Mouse (Mus musculus) heart, adult 11 months (tissue): ENCODE results near the gene Tmem165.
A peak's percentile ranks its signal among the peaks of the same experiment; 100 is the strongest.

Source experiments
- DNase-seq: peaks from one replicate; pipeline ENCODE4 v3.0.0; 2022

Gene Tmem165

DNA sequence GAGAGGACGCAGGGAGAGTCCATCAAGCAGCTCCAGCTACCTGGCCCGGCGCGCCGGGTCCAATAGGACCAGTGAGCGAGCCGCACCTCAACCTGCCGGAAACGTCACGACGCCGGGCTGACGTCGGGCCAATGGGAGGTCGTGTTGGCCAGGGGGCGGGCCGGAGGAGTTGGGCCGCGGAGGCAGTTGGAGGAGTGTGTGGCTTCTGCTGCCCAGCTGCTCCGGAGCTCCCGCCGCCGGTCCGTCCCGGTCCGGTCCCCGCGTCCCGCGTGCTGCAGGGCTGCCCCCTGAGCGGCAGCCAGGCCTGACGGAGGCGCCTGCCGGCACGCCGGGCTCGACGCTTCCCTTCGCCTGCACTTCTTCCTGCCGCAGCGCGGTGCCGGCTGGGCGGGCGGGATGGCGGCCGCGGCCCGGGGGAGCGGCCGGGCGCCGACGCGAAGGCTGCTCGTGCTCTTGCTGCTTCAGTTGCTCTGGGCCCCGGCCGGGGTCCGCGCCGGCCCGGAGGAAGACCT lies at the start of gene Tmem165:
Tmem165 (plus strand) TSS at position 131 of the 512 bp plus-strand sequence.
- DNase-seq: peak; percentile 100

DNA sequence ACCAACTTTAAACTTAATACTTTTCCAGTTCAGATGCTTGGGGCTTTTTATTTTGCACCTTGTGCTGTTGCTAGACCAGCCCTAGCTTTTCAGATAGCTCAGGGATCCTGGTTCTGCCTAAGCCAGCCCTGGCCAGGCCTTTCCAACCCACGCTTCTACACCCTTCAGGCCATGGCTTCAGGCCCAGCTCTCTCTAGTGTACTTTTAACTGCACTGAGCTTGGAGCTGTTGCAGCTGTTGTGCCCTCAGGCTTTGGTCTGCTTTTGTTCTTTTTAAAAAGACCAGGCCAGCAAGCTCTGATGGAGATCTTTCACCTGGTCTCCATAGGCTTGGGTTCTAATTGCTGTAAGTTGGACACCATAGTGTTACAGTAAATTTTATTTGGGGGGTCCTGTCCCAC lies 48.0 kb upstream of the Tmem165 start:
- peak; percentile 97 for DNase-seq

DNA sequence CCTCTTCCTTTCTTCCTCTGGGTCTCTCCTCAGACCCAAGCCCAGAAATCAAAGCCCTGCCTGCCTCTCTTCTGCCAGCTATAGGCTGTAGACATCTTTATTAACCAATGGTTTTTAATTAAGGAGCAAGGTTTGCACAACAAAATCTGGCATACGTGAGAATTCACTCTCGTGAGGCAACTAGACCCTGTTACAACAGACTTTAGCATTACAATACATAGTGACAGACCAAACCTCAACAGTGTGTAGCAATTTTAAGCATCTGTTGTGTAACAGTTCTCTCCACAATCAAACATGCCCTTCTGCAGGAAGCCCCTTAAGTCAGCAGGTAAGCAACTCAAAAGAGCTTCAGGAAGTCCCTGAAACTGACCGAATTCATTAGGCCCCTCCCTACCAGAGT lies 47.4 kb upstream of the Tmem165 start:
- peak; percentile 61 for DNase-seq

DNA sequence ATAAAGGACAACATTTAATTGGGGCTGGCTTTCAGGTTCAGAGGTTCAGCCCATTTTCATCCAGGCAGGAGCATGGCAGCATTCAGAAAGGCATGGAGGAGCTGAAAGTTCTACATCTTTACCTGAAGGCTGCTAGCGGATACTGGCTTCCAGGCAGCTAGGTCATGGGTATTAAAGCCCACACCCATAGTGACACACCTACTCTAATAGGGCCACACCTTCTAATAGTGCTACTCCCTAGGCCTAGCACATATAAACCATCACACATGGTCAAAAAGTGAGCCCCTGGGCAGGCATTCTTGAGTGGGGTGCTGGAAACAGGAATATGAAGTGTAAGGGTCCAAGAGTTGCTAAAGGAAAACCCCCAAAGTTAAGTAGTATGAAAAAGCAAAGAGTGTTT lies 46.1 kb upstream of the Tmem165 start:
- peak; percentile 55 for DNase-seq

DNA sequence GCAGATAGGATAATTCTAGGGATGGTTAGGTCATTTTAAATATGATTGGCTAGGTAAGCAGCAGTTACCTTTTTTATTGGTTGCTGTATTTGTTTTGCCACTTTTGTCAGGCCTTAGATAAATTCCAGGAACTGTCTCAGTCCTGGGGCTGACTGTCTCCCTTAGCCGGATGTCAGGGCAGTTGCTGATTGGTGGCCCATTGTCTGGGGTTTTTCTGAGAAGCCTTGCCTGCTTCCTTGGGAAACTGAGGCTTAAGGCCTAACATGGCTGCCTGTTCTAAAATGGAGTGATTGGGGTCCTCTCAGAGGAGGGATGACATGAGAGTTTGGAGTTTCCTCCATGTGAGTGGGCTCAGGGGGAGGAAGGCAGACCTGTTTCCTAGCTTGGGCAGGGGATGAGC lies 45.6 kb upstream of the Tmem165 start:
- DNase-seq: peak; percentile 83

DNA sequence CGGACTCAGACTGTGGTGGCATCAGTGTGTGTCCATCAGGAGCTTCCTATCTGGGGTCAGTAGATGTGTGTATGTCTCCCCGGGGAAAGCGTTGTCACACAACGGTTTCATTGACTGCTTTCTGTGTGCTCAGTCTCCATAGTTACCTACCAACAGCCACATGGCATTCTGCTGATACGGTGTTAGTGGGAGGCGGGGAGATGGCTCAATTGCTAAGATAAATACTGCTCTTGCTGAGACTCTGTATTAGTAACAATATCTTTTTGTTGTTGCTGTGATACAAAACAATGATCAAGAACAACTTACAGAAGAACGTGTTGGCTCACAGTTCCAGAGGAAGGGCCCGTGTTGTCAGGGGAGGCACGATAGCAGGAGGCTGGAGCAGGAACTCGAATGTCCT lies 45.2 kb upstream of the Tmem165 start:
- DNase-seq: peak; percentile 92

DNA sequence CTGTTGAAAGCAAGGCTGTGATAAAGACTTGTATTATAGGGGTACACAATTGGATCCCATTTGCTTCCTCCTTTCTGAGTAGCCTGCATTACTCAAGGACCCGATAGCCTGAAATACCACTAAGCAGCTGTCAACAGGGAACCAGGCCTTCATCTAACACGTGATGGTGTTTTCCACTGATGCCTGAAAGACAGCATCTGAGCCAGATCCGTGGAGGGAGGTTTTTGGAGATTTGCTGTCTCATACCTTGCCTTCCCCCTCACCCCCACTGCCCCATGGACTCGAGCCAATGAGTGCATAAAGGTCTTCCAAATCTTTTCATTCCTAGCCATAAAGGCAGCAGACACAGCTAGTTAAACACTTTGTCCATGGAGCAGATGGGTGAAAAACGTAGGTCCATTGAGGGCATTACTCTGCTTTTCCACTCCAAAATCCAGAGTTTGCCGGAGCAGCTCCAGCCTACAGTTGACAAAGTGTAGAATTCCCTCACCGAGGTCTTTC lies 44.5 kb upstream of the Tmem165 start:
- peak; percentile 96 for DNase-seq

DNA sequence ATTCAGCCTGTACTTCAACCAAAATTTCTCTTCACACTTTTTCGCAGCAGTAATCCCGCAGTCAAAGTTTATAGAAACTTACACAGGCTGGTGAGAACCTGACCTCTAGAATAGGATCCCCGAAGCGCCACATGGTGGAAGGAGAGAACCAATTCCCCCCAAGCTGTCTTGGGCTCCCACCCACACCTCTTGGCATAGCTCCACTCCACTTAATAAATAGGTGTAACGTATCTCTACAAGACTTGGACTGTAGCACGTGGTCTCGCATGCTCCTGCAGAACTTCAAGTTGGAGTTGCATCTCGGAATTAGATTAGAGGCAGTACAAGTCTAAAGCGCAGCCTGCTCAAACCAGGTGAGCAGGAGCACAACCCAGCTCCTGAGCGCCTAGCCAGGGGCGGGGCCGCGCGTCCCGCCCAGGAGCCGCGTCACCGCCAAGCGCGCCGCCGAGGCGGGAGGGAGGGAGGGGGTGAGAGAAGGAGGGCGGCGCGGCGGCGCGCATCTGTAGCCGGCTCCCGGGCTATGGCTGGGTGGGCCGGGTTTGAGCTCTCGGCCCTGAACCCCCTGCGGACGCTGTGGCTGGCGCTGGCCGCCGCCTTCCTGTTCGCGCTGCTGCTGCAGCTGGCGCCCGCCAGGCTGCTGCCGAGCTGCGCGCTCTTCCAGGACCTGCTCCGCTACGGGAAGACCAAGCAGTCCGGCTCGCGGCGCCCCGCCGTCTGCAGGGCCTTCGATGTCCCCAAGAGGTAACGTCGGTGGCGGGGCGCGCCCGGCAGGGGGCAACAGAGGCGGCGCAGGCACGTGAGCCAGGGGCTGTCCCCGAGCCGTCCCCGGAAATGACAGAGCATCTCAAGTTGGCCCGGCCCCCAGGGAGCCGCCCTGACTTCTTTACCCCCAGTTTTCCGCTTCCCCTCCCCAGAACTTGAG lies 43.6 kb upstream of the Tmem165 start, which contains the start of gene Srd5a3:
Srd5a3 (plus strand) TSS at position 464 of the 922 bp plus-strand sequence.
- DNase-seq: peak; percentile 100

DNA sequence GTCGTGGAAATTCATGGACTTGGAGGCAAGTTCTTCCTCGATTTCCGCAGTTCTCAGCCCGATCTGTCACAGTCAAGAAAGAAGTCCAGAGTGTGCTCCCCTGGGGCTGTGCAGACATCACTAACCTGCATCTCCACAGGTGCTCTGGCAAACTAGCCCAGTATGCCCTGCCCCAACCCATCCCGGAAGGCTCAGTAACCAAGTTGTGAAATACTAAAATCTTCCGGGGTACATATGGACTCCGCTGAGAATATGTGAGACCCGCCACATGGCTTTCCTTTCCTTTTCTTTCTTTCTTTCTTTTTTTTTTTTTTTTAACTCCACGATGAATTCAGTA lies 43.0 kb upstream of the Tmem165 start:
- no peak for DNase-seq

DNA sequence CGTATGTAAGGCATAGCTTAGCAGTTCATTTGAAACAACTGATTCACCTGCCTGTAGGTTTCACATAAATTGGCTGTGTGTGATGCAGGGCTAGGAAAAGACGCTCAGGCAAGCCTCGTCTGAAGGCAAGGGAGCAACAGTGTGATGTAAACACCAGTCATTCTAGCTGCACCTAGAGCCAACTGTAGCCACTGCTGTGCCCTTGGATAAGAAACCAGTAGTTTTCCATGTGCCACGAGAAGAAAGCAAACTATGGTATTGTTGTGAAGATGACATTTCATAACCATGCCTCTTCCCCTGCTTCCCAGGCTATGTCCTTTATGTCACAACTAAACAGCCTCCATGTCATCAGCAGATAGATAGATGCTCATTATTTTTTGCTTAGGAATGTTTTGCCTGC lies 40.3 kb upstream of the Tmem165 start:
- peak; percentile 84 for DNase-seq

DNA sequence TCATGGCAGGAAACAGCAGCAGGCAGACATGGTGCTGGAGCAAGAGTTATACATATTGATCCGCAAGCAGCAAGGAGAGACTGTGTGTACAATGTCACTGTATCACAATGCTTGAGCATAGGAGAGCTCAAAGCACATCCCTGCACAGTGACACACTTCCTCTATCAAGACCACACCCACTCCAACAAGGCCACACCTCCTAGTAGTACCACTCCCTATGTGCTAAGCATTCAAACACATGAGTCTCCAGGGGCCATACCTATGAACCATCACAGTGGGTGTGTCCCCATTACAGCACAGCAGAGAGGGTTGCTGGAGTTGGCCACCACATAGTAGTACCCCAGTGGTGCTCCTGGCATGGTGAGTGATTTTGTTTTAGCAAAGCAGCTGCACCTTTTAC lies 37.3 kb upstream of the Tmem165 start:
- DNase-seq: peak; percentile 67

DNA sequence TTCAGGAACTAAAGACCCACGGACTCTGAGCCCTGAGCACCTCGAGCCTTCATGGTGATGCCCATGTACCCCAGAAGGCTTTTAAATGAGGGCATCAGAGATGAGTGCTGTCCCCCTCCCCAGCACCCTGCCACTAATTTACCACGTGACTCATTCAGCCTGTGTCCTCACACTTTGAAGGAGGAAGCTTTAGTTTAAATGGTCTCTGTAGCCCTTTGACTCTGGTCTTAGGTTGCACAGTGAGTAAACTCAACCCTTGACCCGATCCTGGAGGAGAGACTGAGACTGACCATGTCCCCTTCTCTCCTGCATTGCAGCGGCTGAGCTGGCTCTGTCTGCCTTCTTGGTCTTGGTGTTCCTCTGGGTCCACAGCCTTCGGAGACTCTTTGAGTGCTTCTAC lies 34.2 kb upstream of the Tmem165 start:
- DNase-seq: peak; percentile 80

DNA sequence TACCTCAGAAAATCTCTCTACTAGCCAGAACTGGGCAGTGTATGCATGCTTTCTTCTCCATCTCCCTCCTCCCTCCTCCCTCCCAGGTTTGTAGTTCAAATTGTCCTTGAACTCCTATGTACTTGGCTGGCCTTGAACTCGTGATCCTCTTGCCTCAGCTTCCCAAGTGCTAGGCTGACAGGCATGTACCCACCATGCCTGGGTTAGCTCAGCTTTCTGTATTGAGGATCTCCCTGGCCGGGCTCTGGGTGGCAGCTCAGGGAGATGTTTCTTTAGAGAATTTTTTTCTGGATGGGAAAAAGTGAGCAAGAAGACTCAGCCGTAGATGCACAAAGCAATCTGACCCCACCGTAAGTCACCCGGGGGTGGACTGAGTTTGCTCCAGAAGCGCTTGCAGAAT lies 30.7 kb upstream of the Tmem165 start:
- DNase-seq: peak; percentile 66

DNA sequence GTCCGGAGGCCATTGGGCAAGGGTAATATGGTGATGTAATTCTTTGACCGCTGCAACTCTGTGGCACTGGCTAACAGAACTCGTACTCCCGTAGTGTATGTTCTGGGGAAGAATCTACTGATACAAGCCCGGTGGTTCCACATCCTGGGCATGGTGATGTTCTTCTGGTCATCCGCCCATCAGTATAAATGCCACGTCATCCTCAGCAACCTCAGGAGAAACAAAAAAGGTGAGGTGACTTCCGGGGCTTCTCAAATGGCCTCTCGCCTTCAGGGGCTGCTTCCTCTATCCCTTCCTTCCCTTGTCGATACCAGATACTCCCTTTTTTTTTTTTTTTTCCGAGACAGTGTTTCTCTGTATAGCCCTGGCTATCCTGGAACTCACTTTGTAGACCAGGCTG lies 30.2 kb upstream of the Tmem165 start:
- peak; percentile 82 for DNase-seq

DNA sequence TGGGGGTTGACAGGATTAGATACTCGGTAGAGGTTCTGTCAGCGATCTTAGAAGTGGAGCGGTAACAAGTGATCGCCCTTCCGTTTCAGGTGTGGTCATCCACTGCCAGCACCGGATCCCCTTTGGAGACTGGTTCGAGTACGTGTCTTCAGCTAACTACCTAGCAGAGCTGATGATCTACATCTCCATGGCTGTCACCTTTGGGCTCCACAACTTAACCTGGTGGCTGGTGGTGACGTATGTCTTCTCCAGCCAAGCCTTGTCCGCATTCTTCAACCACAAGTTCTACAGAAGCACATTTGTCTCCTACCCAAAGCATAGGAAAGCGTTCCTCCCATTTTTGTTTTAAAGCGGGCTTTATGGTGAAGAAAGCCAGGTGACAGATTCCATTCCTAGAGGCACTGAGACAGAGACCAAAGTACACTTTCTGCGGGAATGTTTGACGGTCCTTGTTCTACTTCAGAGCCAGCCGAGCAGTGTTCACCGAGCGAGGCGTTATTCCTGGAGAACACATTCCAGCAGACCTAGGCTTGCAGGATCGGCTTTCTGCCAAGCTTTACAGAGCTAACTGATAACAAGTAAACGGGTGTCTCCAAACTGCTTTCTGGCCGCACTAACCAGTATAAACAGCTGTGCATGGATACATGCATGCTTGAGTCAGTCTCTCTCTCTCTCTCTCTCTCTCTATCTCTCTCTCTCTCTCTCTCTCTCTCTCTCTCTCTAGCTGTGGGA lies 29.1 kb upstream of the Tmem165 start:
- DNase-seq: peak; percentile 90

DNA sequence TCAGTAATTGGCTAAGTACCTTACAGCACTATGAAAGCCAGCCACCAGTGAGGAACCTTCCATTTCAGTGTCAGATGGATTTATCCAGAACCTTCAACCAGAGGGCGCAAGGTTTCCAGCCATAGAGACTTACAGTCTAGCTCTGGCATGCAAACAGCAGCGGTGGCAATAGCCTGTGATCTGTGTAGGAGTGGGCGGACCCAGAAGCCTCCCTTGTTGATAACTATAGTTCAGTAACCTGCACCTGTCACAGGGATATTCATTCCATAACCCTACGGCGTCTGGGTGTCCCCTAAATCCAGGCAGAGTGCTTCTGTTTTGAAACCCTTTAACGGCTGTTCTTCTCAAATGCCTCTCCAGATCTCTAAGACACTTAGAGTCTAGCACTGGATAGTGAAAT lies 24.1 kb upstream of the Tmem165 start:
- peak; percentile 68 for DNase-seq

DNA sequence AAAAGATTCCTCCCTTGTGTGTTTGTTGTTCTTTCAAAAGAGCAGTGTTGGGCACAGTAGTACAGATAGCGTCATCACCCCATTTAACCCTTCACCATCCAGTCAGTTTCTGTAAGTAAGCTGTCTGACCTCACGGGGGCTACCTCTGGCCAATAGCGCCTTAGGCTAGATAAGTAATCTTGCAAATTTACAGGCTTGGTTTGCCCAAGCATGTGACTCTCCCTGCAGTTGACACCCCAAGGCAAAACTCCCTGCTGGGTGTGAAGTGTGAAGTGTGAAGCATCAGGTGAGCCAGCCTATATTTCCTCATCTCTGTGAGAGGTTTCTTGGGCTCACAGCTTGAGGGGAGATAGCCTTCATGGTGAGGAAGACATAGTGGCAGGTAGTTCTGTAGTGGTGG lies 23.6 kb upstream of the Tmem165 start:
- DNase-seq: peak; percentile 80

DNA sequence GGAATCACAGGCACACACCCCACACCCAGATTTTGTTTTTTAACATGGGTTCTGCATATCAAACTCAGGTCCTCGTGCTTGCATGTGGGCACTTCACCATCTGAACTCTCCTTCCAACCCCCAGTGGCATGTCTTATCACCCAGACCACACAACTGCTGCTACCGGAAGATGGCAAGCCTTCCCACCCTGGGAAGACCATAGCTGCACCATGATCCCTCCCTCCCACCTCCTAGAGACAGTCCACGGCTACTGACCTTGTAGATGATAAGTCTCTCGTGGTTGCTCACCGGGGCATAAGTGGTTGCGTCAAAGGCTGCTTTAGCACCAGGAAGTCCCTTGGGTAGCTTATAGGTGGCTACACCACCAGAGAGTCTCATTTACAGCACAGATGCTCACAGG lies 22.2 kb upstream of the Tmem165 start:
- peak; percentile 69 for DNase-seq

DNA sequence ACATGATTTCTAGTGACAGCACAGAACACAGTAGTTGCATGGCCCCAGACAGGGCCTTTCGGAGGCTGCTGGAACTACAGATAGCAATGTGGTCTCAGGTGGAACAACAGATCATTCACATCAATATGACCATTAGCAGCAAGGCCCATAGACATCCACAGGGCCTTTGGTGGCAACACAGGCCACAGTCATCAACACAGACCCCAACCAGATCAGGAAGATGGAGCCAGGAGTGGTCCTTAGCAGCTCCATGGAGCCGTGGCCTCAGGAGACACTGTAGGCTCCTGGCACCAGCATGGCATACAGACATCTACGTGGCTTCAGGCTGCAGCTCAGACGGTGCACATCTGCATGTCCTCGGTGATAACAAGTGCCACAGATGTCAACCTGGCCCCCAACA lies 20.8 kb upstream of the Tmem165 start:
- DNase-seq: peak; percentile 85

DNA sequence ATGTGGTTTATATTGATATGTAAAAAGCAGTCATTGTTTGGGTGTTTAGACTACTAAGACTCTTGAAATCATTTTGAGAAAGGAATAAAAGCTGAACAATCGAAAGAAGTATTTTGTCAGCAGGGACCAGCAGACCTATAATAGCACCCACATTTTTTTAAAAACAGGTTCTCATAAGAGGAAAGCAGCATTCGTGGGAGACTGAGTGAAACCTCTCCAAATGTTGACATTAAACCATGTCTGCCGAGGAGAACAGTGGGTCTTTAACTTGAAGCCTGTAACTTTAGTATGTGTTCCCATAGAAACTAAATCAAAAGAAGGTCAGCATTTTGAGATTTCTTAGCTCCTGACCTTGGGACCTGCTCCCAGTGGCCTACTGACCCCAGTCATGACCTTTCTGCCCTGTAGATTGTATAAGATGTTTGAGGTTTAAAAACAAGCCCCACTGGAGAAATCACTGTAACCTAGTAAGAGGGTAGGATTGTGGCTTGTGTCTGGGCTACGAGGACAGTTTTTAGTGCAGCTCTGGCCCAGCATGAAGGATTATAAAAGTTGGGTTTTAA lies 19.8 kb upstream of the Tmem165 start:
- peak; percentile 55 for DNase-seq

DNA sequence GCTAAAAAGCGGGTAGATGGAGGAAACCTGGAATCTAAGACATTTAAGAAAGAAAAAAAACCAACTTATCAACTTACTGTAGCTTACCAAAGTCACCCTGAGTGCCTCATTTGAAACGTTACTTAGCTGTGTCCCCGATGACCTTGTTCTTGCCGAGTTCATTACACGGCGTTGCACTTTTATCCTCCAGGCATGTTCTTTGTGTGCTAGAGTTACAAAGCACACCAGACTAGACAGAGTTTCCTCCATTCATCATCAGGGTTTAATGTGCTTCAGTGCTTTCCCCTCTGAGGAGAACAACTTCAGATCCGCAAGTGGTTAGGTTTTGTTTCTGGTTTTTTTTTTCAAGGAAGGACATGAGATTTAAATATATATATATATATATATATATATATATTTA lies 18.9 kb upstream of the Tmem165 start:
- no peak for DNase-seq

DNA sequence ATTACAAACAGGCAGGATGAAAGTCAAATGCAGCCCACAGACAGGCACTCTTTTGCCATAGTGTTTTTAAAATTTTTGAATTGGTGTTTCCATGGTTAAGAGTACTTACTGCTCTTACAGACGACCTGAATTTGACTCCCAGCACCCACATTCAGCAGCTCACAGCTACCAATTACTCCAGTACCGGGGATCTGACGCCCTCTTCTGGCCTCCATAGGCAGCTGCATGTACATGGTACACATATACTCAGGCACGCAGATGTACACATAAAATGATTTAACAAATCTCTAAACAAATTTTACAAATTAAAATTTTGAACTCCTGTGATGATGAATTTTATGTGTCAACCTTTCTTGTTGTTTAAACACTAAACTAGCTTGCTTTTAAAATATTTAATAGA lies 13.2 kb upstream of the Tmem165 start:
- peak; percentile 37 for DNase-seq

DNA sequence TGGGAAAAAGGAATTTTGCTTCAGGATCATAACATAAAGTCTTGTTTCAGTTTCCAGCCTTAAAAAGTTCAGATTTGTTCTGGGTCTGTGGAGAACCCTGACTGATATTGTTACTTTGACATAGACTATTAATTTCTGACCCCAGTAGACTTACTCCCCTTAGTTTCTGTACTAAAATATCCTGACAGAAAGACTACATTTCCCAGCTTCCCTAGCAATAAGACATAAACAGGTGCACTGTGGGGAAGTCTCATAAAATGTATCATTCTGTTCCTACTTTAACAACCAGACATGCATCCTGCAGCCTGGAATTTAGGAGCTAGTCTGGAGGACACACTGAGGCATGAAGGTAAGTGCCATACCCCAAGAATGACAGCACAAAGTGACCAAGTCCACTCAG lies 12.6 kb upstream of the Tmem165 start:
- DNase-seq: no peak
